Mouse (Mus musculus) ovary, postnatal 36 days (tissue): ENCODE results near the gene Col4a2.

Experiments used
- DNase-seq: peaks from one replicate; pipeline ENCODE4 v3.0.0; 2022; ENCODE audit warnings: low spot score, mixed read lengths

Gene Col4a2

DNA sequence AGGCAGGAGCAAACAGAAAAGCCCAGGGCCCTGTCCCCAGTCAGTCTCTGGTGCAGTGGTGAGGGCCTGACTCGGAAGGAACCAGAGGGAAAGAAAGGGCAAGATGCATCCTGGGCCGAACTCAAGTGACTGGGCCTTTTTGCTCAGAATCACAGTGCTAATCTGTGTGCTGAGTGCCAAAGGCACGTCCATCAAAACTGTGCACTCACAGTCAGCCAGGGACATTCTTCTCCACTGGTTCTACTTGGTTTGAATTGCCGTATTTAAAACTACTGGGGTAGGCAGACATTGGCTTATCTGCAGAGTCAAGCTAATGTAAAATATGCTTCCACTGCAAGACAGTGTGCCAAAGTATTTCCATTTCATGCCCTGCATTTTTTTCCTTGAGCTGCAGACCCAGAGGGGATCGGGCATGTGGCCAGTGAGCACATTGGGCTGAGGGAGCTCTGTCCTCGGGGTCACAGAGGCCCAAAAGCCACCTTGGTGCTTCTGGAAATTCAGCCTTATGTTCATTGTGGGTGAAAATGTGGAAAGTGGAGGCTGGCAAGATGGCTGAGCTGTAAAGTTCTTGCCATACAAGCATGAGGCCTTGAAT lies 12.3 kb downstream of the Col4a2 start:
- no peak for DNase-seq

DNA sequence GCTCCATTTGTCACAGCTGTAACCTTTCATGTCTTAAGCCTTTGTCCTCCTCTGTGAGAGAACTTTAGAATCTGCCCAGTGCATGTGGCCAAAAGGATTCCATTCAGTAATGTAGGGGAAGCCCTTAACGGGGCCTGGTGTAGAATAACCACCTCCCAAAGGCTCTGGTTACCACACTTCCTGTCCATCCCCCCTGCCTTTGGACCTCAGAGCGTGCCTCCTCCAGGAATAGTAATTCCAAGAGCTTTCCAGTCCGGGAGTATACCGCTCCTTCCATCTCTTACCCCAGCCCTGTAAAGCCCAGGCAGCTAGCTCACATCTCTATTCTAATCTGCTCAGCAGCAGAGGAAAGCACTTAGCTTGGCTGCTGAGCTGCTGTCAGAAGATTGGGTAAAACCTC lies 14.7 kb downstream of the Col4a2 start:
- no peak for DNase-seq

DNA sequence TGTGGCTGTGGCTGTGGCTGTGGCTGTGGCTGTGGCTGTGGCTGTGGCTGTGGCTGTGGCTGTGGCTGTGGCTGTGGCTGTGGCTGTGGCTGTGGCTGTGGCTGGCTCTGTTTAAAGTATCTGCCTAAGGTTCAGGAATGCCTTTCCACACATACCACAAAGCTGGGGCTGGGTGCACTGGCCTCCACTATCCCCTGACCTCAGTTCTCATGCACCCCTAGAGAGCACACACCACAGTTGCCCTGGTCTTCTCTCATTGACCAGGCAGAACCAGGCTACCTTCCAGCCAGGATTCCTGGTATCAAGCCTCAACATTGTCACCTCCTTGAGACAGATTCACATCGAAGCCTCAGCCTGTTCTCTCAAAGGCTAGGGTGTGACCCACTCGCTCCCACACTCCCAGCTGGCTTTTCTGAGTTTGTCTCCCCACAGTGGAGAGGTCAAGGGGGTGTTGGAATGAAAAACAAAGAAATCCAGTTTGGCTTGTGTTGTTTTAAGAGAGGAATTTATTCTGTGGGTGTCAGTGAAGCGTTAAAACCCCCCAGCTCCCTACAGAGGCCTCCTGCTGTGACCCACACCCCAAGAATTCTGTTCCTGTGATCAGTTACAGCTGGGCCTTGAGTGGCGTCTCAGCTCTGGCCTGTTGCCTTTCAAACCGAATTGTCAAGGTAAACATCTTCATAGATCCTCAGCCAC lies 15.3 kb downstream of the Col4a2 start:
- DNase-seq = no peak

DNA sequence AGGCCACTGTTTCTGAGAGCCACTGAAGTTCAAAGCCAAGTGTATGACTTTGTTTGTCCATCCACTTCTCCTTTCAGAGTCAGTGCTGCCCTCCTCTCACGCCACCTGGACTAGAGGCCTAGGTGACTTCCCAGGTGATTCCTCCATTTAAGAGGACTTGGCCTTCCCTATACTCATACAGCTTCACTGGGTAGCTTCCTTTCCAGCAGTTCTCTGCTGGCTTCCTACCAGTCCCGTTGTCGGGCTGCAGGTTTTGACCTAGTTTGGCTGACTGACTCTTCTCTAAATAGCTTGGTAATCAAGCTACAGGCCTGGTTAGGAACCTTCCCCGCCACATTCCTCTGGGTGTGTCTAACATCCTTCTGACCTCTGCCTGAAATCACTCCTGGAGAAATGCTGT lies 19.0 kb downstream of the Col4a2 start:
- no peak for DNase-seq

DNA sequence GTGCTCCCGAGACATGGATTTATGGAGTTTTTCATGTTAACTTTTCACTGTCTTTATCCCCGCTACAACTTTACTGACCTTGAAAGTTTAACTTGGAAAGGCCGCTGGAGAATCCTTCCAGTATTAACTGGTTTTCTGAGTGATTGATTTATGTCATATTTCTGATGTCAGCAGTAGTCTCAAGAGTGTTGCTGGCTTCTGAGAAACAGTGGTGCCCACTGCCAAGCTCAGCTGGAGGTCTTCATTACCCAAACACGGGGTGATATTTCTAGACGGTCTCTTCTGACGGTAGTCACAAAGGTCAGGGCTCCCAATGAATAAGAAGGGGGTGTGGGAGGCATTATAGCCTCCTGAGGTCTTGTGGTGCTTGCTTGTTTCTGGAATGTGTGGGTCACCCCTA lies 21.1 kb downstream of the Col4a2 start:
- DNase-seq = no peak

DNA sequence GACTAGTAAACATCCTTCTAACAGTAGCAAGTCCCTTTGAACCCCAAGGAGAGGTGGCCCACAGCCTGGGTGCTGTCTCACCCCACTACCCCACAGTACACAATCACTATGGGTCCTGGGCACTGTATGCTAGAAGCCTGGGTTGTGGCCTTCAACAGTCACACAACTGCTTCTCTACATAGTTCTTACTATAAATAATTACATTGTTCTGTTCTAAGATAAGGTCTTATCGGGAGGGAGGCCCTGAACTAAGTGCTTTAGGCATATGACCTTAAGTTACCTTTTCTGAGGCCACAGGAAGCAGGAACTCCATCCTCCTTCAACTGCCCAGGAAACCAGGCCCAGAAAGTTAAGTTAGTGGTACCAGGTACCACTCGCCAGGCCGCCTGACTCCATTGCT lies 21.9 kb downstream of the Col4a2 start:
- no peak for DNase-seq

DNA sequence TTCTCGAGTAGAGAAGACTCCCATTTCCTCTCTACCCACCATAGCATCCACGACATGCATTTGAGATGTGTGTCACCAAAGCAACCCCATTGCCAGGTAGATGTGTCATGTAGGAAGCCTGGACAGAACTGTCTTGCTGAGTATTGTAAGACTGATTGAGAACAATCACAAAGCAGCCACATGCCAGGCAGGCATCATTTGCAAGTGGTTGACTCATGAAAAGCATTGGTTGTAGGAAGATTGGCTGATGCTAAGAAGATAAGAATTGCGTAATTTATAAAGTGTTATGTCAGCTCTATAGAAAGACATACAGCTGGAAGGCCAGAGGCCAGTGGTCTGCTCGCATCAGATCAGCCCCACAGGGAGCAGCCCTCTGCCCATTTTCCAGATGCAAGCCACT lies 22.6 kb downstream of the Col4a2 start:
- DNase-seq = no peak

GRCm38 (mm10) chr8:11336346-11336745 lies 23.7 kb downstream of the Col4a2 start:
- no peak for DNase-seq

DNA sequence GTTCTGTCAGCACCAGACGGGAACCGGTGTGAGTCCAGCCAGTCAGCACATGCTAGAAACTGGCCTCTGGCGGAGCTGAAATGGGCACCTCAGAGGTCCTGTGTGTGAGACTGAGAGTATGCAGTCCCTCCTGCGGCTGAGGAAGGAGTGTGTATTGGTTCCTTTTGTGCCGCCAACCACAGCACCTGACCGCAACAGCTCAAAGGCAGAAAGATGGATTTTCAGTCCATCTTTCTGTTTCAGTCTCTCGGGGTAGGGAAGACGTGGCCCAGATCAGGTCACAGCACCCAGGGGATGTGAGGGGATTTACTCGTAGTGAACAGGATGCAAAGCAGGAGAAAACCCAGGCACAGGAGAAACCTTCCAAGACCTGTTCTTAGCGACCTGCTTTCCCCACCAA lies 25.0 kb downstream of the Col4a2 start:
- DNase-seq = no peak

- no peak for DNase-seq
Measured at GRCm38 (mm10) chr8:11338507-11338906, 25.9 kb downstream of the Col4a2 start.

DNA sequence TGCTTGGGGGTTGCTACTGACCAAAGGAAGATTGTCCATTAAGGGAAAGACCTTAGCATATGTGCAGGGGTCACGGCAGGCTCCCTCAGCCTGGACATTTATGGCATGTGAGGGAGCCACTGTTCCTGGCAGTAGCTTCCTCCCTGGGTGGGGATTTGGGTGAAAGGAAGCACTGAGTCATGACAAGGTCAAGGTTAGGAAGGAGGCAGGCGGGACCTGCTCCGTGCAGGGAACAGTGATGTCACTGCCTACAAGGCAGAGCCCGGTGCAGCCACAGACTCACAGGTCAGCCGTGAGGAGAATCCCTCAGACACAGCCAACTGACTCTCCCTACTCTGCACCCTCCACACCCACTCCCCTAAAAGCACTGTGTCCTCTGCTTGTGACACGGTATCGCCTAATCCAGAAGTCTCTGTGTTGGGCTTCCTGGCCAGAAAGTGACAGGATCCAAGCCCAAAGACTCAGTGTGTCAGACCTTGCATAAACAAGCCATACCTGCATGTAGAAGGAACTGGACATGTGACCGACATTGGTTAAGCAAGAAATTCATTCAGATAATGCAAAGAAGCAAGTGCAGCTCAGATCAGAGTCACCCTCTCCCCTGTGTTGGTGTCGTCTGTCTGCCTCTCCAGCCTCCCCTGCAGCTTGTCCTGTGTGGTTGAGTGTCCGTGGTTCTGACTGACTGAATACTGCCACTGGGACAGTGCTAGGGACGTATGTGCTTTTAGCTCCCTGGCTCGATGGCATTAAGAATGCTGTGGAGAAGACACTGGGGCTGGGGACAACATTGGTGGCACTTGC lies 27.9 kb downstream of the Col4a2 start:
- DNase-seq = no peak

DNA sequence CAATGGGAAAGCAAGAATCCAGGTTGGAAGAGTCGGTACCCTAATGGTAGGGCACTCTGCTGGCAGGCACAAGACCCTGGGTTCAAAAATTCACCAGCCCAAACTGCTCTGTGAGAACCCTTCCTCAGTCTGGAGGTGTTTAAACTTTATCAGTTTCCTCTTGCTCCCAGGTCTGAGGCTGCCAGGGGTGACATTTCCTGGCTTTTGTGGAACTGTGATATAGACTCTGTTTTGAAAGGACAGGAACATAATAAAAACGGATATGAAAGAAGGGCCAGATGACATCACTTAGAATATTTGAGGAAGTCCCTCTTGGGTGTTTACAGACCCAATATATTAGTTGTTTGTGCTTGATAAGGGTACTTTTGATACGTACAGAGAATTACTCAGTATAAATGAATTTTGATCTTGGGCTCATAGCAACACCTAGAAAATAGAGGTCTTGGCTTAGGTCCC lies 28.5 kb downstream of the Col4a2 start:
- DNase-seq = no peak

DNA sequence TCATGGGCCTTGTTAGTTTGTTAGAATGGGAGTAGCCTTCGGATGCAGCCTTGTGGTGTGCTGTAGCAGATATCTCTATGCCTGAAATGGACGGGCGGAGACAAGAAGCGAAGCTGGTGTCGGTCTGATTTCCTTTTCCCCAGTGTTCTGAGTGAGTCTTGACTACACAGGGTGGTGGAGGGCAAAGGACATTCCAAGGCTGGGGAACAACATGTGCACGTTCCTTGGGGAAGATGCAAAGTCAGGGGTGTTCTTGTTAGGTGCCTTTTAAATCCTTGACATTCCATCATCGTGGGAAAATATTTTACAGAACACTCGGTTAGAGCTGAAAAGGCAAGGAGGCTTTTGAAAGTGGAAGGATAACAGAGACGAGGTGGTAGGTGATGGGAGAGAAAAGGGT lies 31.9 kb downstream of the Col4a2 start:
- no peak for DNase-seq

DNA sequence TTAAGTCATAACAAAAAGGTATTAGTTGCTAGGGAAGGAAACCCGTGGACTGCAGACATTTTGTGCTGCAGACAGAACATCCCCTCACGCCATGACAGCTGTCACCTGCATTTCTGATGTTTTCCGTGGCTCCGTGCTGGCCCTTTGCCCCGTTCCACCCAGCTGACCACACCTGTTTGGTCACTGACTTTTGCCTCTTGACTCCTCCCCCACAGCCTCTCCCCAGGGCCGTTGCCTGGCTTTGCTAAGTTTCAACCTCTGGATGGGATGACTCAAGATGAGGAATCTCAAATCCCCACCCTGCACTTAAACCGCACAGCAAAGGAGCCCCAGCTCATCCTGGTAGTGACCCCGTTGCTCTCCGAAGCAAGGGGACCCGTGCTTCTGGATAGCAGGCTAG lies 33.6 kb downstream of the Col4a2 start:
- no peak for DNase-seq

- no peak for DNase-seq
Measured at GRCm38 (mm10) chr8:11347699-11348098, 35.1 kb downstream of the Col4a2 start.

GRCm38 (mm10) chr8:11348622-11349021 lies 36.0 kb downstream of the Col4a2 start:
- DNase-seq = no peak

- no peak for DNase-seq
Measured at GRCm38 (mm10) chr8:11351355-11351754, 38.8 kb downstream of the Col4a2 start.

DNA sequence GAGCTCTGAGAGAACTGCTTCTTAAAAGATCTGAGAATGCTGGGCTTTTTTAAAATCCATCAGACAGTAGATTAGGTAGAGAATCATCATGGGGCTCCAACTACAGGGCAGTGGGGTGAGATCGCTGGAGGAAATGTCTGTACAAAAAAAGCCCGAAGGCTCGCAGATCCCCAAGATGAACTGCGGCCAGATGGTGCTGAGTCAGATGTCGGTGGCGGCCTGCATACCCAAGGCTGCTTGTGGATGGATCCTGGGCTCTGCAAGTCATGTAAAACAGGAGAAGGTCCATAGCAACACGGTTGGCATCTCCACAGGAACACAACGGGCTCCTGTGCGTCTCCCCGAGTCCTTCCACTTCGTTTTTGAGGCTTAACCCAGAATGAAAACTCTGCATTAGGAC lies 39.9 kb downstream of the Col4a2 start:
- DNase-seq = no peak

DNA sequence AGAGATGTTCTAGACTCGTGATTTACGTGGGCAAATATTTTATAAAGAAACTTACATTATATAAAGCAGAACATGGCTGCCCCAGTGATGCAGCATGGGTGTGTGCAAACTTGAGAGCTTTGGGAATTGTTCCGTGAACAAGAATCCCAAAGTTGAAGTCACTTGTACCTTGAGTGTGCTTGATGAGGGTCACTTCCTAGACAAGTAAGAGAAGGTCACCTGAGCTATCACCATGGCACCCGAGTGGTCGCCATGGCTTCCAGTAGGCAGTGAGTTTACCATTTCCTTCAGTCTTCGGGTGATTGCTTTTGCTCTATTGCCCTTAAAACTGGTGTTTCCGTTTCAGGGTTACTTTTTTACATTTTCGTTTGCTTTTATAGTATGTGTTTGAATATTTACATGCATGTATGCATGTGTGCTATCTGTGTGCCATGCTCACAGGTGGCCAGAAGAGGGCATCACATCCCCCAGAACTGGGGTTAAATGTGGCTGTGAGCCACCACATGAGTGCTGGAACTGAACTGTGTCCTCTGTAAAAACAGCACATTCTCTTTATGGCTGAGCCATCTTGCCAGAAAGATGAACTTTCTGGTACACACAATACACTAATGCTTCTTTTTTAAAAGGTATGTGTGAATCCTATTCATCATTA lies 42.3 kb downstream of the Col4a2 start:
- no peak for DNase-seq

- no peak for DNase-seq
Measured at GRCm38 (mm10) chr8:11355900-11356299, 43.3 kb downstream of the Col4a2 start.

- no peak for DNase-seq
Measured at GRCm38 (mm10) chr8:11356776-11357175, 44.2 kb downstream of the Col4a2 start.

DNA sequence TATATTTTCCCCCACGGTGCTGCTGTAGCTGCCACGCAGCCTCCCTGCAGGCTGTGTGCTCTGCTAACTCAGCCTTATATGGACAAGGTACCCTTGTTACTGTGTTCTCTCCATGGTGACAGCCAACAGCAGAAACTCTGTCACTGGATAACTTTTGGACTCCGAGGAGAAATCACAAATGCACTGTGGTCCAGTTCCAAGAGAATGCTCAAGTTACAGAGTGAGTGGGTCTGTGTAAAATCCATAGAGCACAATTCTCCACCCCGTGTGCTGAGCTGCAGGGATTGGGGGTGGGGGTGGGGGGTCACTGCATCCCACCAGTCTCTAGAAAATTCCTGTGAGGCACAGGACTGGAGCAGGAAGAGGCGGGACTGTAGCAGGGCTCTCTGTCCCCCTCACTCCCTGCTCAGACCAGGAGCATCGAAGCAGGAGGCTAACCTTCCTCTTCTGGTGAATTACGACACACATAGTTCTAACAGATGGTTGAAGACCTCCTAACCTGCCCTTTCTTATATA lies 45.4 kb downstream of the Col4a2 start:
- no peak for DNase-seq
